Mouse (Mus musculus) adrenal gland, postnatal 10 days (tissue): ENCODE results near the gene Hacl1. TPM values are rescaled to one million over a fixed set of nuclear protein-coding genes. Genes with fewer than 3 reads are reported as not detected.

Source experiments
- DNase-seq: peaks from one replicate; pipeline ENCODE4 v3.0.0; 2021; ENCODE audit warnings: mixed read lengths
- total RNA-seq, 2 experiments: library from RNA; stranded (reverse); gene quantifications; 2 replicates each; pipeline ENCODE4 v1.2.3; 2021

The Hacl1 gene
- total RNA-seq, 2 experiments from 2014 or later, result 86.3 to 159 TPM

DNA sequence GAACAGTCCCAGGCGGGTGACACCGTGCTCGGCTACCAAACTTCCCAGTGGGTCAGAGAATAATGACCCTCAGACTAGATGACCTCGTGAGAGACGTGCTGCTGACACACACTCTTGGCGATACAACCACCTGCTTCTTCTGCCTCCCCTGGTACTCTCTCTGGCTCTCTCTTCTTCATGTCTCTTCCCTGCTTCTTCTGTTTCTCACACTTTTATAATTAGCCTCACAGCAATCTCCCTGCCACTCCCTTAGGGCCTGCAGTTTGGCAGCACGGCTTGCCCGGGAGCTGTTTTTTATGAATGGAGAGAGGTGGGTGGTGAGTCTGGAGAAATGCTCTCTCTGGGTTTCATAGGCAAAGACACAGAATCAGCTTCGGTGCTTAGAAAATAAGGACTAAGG lies 65.2 kb downstream of the Hacl1 start:
- peak; percentile 20 for DNase-seq

DNA sequence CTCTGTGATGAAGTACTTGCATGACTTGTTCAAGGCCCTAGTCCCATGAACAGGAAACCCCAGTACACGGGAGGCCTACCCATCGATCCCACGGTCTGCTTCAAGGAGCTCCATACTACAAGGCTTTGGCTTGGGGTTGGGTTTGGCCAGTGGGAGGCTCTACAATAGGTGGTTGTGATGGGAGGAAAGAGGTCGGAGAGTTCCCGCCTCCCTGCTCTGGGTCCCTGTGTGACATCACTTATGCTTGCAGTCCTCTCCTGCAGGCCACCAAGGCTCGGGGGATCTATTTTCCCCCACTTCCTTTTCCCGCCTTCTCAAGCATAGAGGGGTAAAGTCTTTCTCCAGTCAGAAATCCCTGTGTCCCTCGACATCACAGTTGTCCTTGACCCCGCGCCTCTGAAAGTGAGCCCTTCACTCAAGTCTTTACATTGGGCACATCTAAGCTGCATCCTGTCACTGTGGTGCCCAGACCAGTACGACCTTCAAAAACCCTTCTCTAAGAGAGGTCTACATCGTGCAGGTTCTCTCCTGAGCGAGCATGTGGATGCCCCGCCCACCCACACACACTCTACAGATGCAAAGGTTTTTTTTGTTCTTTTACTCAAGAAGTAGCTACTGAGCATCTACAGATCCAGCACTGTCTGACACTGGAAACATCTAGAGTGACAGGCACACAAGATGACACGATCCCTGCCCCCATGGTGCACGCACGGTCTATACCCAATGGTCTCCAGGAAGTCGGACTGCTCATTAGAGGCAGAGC lies 66.0 kb downstream of the Hacl1 start:
- no peak for DNase-seq

DNA sequence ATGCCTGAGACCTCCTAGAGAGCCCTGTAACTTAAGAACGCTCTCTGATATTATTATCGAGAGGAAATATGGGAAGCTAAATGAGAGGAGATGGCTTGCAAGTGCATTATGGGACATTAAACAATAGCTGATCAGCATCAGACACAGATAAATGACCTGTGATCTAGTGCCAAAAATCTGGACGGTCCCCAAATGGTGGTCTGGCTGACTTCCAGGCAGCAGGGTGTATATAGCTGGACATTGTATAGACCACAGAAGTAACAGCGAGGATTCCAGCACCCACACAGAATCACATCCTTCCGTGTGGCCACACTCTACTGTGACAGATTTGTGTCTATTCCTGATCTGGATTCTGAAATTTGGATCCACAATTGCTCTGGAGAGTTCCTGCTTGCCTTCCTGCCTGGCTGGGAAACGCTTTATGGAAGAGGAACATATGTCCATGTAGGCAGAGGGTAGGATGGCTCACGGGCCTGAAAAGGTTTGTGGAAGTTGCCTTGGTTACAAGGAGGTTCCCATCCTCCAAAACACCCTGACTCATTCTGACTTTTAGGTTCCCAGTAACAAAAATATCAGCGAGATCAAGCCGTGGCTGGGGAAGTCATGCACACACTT lies 68.4 kb downstream of the Hacl1 start:
- no peak for DNase-seq

DNA sequence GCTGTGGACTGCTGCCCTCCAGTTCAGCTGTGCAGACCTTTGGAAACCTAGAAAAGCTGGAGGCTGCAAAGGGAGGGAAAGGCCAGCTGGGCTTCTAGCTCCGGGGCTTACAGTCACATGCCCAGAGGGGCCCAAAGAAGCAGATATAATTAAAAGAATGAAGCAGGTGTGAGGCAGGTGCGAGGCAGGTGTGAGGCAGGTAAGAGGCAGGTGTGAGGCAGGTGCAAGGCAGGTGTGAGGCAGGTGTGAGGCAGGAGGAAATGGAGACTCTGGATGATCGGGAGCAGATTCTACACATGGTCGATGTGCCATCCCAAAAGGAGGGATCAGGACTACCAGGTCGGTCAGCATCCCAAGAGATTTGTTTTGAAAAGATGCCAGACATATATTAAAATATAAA lies 69.7 kb downstream of the Hacl1 start:
- DNase-seq, result no peak

DNA sequence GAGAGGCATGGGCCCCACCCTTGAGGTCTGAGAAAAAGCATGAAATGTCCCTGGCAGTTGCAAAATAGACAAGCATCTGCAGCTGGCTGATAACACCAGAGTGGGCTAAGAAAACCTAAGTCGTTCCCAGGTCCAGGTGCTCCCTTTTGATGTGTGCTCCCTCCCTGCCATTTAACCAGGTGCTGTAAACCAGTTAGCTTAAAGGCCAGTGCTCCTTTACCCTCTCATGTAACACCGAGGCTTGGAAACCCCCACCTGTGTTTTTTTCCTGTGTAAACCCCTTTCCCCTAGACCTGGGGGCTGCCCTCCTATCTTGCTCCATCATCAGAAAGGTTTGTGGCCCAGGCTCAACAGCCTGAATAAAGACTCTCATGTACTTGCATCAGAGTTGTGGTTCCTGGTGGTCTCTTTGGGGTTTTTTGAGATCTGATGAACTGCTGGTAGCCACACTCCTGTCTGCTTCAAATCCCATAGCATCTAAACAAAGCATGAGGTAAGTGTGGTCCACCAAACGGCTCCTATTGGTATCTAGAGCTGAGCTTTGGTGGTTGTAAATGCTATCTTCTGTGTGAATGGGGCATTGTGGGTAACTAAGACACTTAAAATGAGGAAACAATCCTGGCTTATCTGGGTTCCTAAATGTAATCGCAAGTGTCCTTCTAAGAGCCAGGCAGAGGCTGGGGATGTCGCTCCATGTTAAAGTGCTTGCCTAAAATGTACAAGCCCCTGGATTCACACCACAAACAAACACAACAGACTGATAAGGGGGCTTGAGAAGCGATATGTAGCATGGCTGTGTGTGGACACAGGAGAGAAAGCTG lies 70.7 kb downstream of the Hacl1 start:
- no peak for DNase-seq

DNA sequence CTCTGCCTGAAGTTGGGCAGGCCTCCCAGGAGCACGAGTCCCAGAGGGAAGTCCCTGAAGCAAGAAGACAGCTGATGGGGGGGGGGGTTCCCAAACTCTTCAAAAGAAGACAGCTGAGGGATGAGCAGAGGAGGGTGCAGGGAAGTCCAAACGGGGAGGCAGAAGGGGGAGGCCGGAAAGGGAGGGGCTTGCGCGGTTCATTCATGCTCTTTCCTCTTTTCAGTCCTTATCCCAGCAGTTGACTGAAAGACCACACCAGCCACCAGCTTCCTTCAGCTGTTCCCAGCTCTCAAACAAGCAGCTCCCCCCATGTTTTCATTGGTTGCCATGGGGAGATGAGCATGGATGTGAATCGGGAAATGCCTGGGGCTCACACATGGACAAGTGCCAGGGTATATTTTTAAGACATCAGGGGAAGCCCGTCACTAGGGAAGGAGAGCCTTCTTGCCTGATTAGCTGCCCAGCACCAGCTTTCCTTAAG lies 71.9 kb downstream of the Hacl1 start:
- peak; percentile 13 for DNase-seq

DNA sequence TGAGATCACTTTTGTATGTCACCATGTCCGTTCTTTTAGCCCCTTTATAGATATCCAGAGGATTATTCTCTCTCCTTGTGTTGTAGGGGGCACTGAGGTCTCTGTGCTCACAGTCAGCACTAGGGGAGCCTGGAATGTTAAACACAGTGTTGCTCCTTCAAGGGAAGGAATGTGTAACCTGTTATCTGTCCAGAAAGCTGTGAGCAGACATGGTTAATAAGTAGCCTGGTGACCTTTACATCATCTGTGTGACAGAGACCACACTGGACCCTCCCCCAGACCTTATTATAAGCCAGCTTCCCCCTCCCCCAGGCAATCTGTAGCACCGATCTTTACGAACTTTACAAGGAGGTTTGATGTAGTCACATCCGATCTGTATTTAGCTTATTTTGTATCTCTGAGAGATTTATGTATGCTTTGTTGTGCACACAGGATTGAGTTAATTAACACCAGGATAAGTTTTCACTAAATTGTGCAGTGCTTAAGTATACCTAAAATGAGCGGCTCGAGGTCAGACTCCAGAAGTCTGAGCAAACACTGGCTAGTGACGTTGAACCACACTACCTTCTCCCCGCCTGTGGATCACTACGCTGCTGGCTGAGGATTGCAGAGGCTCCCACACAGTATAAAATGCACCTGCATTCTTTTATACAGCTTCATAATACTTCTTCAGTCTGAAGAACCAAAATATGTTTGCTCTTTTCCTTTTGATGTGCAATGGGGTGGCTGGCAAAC lies 75.4 kb downstream of the Hacl1 start:
- DNase-seq, result no peak

DNA sequence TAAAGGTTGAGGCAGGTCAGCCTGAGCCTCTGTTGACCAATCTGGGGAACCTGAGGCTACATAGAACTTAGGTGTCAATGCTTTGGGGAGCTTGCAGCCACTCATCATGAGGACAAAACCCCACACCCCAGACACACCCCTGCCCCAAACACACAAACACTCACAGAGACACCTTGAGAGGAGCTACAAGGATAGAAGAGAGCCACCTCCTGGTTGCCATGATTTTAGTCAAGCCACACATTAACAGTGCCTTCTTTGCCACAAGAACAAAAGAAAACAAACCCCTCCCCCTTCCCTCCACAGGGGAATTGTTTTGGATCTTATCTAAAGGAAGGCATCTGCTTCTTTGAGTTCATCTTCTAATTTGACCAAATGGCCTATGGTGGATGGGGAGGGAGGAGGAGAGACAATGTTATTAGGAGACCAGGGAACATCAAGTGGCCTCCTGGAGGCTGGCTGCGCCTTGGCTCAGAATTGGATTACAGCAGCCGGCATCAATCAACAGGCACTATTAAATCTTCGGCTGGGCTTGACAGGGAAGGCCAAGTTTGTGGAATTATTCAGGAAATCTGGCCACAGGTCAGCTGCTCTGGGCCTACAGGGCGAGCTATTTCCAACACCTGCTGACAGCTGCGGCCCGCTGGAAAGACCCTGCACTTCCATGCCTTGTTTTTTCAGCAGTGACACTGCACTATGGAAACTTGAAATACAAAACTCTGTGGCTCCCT lies 76.5 kb downstream of the Hacl1 start:
- peak; percentile 67 for DNase-seq

DNA sequence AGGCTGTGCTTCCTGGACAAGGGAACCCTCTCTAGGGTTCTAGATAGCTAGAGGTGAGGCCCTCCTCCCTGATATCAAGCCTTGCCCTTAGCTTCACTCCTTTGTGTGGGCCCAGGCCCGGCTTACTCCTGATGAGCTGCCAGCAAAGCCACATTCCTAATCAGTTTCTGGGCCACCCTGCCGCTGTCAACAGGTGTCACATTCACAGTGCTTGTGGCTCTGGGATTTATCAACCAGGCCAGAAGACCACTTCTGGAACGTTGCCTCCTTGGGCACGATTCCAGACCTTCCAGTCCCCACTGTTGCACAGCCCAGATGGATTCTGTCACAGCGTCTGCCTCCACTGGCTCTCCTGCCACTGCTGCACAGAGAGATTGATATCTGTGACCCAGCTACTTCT lies 80.2 kb downstream of the Hacl1 start:
- DNase-seq, result no peak

DNA sequence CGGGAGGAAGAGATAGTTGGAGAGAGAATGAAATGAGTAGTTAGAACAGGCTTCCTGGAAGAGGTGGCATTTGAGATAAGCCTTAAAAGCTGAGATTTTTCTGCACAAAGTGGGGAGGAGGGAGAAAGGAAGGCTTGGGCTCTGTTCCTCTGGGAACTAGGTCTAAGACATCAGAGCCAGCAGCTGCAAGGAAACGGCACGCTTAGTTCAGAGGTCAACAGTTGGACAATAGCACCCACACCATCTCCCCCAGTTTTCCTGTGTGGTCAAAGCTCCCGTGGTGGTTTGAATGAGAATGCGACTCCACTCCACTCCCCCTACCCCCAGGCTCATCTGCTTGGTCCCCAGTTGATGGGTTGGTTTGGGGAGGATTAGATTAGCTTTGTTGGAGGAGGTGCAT lies 81.9 kb downstream of the Hacl1 start:
- no peak for DNase-seq

DNA sequence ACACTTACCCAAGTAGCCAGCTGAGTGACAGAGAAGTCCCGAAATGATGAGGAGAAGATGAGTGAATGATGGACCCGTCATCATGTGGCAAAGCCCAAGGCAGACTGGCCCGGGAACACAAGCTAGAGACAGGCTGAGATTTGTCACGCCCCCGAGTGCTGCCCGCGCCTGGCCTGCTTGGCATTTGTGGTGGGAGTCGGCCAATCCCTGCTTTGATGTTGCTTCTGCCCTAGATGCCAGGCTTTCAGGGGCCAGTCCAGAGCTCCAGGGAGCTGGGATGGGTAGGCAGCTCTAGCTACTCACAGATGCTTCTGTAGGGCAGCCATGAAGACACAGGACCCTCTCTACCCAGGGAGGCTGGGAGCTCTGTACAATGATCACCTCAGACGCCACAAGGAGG lies 83.3 kb downstream of the Hacl1 start:
- no peak for DNase-seq

DNA sequence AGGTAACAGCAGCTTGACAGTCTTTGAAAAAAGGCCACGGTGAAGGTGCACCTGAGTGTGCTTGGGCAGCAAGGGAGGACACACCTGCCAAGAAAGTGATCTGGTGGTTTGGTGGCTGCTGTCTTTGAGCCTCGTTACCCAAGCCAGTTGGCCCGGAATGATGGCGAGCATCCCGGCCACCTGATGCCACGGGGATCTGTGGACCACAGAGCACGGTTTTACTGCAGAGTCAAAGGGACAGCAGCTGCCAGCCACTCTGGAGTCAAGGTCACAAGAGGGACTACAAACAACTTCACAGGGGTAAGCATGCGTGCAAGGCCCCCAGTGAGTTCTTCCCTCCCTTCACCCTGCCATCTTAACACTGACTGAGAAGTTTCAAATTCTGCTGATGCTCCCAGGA lies 83.8 kb downstream of the Hacl1 start:
- DNase-seq, result no peak

DNA sequence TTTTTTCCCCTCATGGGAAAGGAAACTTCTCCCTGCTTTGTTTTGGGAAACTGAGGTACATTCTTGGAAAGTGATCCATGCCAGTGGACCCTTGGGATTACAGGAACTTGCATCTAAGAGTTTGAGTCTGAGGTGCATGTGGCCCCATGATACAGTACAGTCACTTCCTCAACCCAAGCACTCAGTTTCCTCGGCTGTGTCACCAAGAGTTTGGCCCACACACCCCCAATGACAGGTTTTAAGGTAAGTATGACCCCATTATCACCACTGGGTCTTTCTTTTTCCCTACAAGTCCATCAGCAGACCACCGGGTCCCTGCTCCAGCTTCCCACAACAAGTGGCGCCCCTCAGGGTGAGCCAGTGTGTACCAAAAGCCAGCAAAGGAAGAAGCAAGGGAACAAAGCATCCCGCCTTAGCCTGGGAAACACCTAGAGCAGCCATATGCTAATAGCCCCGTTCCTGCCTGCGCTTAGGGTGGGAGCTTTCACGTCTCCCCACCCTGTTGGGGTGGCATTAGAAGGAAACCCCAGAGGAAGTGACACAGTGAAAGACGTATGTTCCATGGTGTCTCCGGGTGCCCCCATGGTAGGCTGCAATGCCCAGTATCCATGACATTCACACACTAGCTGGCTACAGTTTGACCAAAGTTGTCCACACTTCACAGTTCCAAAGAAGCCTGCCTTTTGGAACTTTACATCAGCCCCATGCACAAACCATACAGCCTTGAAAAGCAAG lies 84.4 kb downstream of the Hacl1 start:
- no peak for DNase-seq

DNA sequence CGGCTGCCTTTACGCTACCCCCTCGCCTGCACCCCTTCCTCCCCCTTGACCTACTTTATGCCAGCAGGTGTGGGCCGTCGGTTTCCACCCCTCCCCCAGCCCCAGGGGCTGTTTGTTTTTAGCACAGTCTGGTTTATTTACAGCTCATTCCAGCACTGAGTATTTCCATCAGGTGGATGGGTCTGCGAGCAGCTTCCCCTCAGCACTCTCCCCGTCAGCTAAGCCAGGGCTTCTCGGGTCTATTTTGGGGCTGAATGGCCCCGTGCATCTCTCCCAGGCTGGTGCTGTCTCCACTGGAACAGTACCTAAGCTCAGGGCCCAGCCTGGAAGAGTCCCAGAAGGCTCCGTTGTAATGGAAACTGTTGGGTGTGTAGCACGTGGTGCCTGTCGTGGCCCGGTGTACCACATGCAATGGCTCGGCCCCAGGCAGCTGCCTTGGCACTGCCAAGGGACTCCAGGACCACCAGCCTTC lies 85.1 kb downstream of the Hacl1 start:
- DNase-seq, result no peak

DNA sequence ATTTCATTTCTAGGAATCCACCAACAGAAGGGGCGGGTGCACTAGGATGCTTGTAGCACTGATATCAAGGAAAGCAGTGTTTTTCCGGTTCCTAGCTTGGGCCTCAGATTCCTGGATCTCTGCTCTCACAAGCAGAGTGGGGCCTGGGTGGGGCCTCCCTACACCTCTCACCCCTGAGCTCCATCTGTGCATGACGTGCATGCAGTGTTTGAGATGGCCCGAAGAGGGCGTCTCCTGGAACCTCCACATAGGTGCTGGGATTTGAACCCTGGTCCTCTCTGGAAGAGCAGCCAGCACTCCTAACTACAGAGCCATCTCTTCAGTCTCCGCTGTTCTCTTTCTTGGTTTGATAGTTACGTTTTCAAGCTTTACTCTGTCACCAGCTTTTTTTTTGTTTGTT lies 86.1 kb downstream of the Hacl1 start:
- no peak for DNase-seq

Other genes with a start within 250 kb of the Hacl1 start
- gene Sh3bp5, start 205.2 kb downstream of the Hacl1 start, total RNA-seq, result 100 to 1,000 TPM; 107 to 135 TPM
- gene Eaf1, start 146.9 kb downstream of the Hacl1 start, total RNA-seq, result 10 to 100 TPM; 30.9 to 38.7 TPM
- 10 to 100 TPM; 19.7 to 24.1 TPM for gene Mettl6, start 146.2 kb downstream of the Hacl1 start, total RNA-seq
- 1 to 10 TPM; 1.1 to 4.0 TPM for gene Colq, start 49.9 kb downstream of the Hacl1 start, total RNA-seq
- 1 to 10 TPM; 4.6 to 7.4 TPM for gene Gm49387, start 408 bp downstream of the Hacl1 start, total RNA-seq
- 10 to 100 TPM; 43.9 to 48.6 TPM for gene Btd, start 258 bp downstream of the Hacl1 start, total RNA-seq
- gene Ankrd28, start 189.4 kb upstream of the Hacl1 start, total RNA-seq, result 10 to 100 TPM; 26.9 to 37.5 TPM